8 mouse cellular contexts compared by ENCODE assay signal in the genomic region with DNA sequence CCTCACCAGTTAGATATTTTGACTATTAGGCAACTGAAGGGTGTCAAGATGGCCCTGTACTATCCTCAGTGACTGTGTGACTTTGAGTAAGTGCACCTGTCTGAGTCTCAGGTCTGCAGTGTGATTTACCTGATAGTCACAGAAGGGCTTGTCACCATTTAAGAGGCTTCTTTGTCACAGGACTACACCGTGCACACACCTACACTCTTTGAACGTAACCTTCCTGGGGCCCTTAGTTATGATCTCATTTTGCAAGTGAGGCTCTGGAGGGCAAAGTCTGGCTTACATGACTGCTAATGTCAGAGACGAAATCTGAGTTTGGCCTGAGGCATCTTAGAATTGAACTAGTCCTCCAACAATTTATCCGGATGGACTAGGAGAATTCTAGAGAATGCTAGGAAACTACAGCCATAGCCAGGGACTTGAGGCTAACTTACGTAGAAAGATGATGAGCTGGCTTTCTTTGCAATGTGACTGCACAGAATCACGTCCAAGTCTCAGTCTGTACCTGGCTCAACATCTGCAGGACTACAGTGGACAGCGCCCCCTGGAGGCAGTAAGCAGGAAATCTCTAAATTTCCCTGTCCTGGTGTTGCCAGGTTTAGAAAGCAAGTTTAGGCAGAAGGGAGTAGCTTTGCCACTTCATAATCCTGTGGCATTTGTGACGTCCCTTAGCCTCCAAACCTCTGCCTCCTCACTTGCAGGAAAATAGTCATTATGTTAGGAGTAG. TPM values are rescaled to one million over a fixed set of nuclear protein-coding genes. Genes with fewer than 3 reads are reported as not detected.
A peak's percentile ranks its signal among the peaks of the same experiment; 100 is the strongest.
DNase-seq lines count a peak whose midpoint lies in the region; ATAC-seq and TF ChIP-seq lines count a peak whose summit lies in the region.

No protein-coding gene starts in this region.

- no peak overlapping the region for H3K4me2 ChIP-seq in intestine, embryonic 14.5 days (ENCODE audit: low read length)
- H3K4me2 ChIP-seq in liver, embryonic 14.5 days (ENCODE audit: low read depth): no peak overlapping the region

- no peaks in the 10 kb centered on the region for H3K9me3 ChIP-seq in intestine, embryonic 14.5 days (ENCODE audit: control insufficient read depth, low read length)
- H3K9me3 ChIP-seq in liver, embryonic 14.5 days (ENCODE audit: control insufficient read depth, low read length): no peaks in the 10 kb centered on the region

- no peaks in the 10 kb centered on the region for H3K4me1 ChIP-seq in cerebellum, adult 2 months (ENCODE audit: control insufficient read depth, insufficient read depth, low read length)
- 0 out of 2 replicates have a peak, but pooled peaks cover 5% of the 10 kb centered on the region for H3K4me1 ChIP-seq in intestine, embryonic 14.5 days (replicated peaks; ENCODE audit: control insufficient read depth, insufficient read depth, low read length)
- no peaks in the 10 kb centered on the region for H3K4me1 ChIP-seq in liver, embryonic 14.5 days (replicated peaks; ENCODE audit: control insufficient read depth in 2 of 2, insufficient read depth in 2 of 2, low read length in 1 of 2)
- H3K4me1 ChIP-seq in spleen, adult 2 months (ENCODE audit: control insufficient read depth, insufficient read depth, insufficient read length): no peaks in the 10 kb centered on the region; the same call in 1 of the 2 replicates

- peak in 1 of 2 experiments; percentile 11 for DNase-seq in cerebellum, adult 2 months
- DNase-seq in spleen, adult 12 weeks (ENCODE audit: low spot score): peak; percentile 6
- no peak for DNase-seq in spleen, postnatal 36 days (ENCODE audit: low spot score in 2 of 2)
- peak; percentile 70 for DNase-seq in embryo, embryonic 10.5 days (ENCODE audit: low spot score)
- peak; percentile 70 for DNase-seq in intestine, embryonic 14.5 days (ENCODE audit: low spot score)
- DNase-seq in liver, embryonic 14.5 days (ENCODE audit: low read depth in 3 of 3, low spot score in 3 of 3): peak; percentile 3 to 22 (median 7)
- peak in 1 of 2 experiments; percentile 19 for DNase-seq in spleen, adult 2 months (ENCODE audit: low read depth in 1 of 2, low spot score in 2 of 2)

- no peak overlapping the region for H3K27ac ChIP-seq in cerebellum, adult 2 months (ENCODE audit: insufficient read depth, low read length)
- no peak overlapping the region for H3K27ac ChIP-seq in intestine, embryonic 14.5 days (ENCODE audit: low read depth)
- no peak overlapping the region for H3K27ac ChIP-seq in liver, embryonic 14.5 days
- H3K27ac ChIP-seq in spleen, adult 2 months (ENCODE audit: insufficient read depth, low read length): no peak overlapping the region

- TF ChIP-seq POLR2A in cerebellum, adult 2 months (IDR thresholded peaks at IDR 0.05; ENCODE audit: borderline replicate concordance, insufficient read depth, low read length): no peak
- no peak for TF ChIP-seq POLR2A in spleen, adult 2 months (IDR thresholded peaks at IDR 0.05; ENCODE audit: low read depth, low read length)

- ATAC-seq in cerebellum, adult (ENCODE audit: insufficient number of reproducible peaks, low FRiP score, low TSS enrichment): no peak
- no peak for ATAC-seq in intestine, embryonic 14.5 days (replicated peaks; ENCODE audit: low FRiP score, low TSS enrichment, low read depth)
- no peak for ATAC-seq in liver, embryonic 14.5 days (ENCODE audit: insufficient read depth)

- WGBS in cerebellum, adult 2 months: 62% methylated on average over 8 of the region's 8 CpGs
- 38% methylated on average over 8 of the region's 8 CpGs for WGBS in intestine, embryonic 14.5 days
- 27% methylated on average over 8 of the region's 8 CpGs for WGBS in liver, embryonic 14.5 days (ENCODE audit: insufficient replicate concordance)
- WGBS in spleen, adult 2 months: 44% methylated on average over 8 of the region's 8 CpGs

- H3K9ac ChIP-seq in intestine, embryonic 14.5 days (ENCODE audit: low read length): no peak overlapping the region
- H3K9ac ChIP-seq in liver, embryonic 14.5 days (replicated peaks): no peak overlapping the region

- no peak for TF ChIP-seq EP300 in liver, embryonic 14.5 days (IDR thresholded peaks at IDR 0.05; ENCODE audit: low read depth)

- no peaks in the 10 kb centered on the region for H3K36me3 ChIP-seq in intestine, embryonic 14.5 days (ENCODE audit: control insufficient read depth, insufficient read depth, low read length)
- no peaks in the 10 kb centered on the region for H3K36me3 ChIP-seq in liver, embryonic 14.5 days (replicated peaks; ENCODE audit: control insufficient read depth, insufficient read depth, low read depth)
- H3K36me3 ChIP-seq in spleen, adult 2 months (ENCODE audit: control insufficient read depth, insufficient read depth, low read length): no peaks in the 10 kb centered on the region

- no peak overlapping the region for H3K4me3 ChIP-seq in cerebellum, adult 2 months (replicated peaks; ENCODE audit: insufficient read depth, low read depth, low read length)
- no peak overlapping the region for H3K4me3 ChIP-seq in intestine, embryonic 14.5 days (ENCODE audit: low read depth, low read length)
- H3K4me3 ChIP-seq in liver, embryonic 14.5 days (ENCODE audit: insufficient read depth in 1 of 2, low read depth in 2 of 2, low read length in 2 of 2): no peak overlapping the region
- H3K4me3 ChIP-seq in spleen, adult 2 months (ENCODE audit: extremely low read depth, insufficient read depth, insufficient read length): no peak overlapping the region

- peak; percentile 66 for TF ChIP-seq CTCF in cerebellum, adult 2 months (IDR thresholded peaks at IDR 0.05; ENCODE audit: borderline replicate concordance, insufficient read depth, low read depth, low read length)
- TF ChIP-seq CTCF in liver, embryonic 14.5 days (IDR thresholded peaks at IDR 0.05; ENCODE audit: low read depth): peak; percentile 92
- TF ChIP-seq CTCF in spleen, adult 2 months (IDR thresholded peaks at IDR 0.05; ENCODE audit: extremely low read depth, insufficient read depth, insufficient read length, insufficient replicate concordance): peak; percentile 70; the same call in 1 of the 2 replicates

- peaks cover 4% of the 10 kb centered on the region; the same call in 1 of the 2 replicates for H3K27me3 ChIP-seq in cerebellum, adult 2 months (ENCODE audit: control insufficient read depth, insufficient read depth, low read length)
- H3K27me3 ChIP-seq in intestine, embryonic 14.5 days (replicated peaks; ENCODE audit: control insufficient read depth, insufficient read depth, low read length): peaks cover 36% of the 10 kb centered on the region
- H3K27me3 ChIP-seq in liver, embryonic 14.5 days (ENCODE audit: control insufficient read depth, insufficient read depth, low read length): peaks cover 33% of the 10 kb centered on the region
- peaks cover 10% of the 10 kb centered on the region for H3K27me3 ChIP-seq in spleen, adult 2 months (ENCODE audit: control insufficient read depth, insufficient read depth, low read length)

RNA-seq across cellular contexts. Expression of a gene that starts 2.3 kb away (rescaled TPM):
- 0.63 and 0.65 TPM in 2 replicates for polyA plus RNA-seq in cerebellum, adult 2 months (2012; rRNA removed)
- polyA plus RNA-seq in intestine, embryonic 14.5 days (2014; fragmentation: Nextera tagmentation; extraction: Ambion mirVana): 1.2 TPM in 2 replicates
- polyA plus RNA-seq in liver, embryonic 14.5 days (2012; rRNA removed): 0.02 TPM in 2 replicates
- polyA plus RNA-seq in liver, embryonic 14.5 days (2014; fragmentation: Nextera tagmentation; extraction: Ambion mirVana): 0.04 TPM in 1 of 2 replicates, not detected in the other
- polyA plus RNA-seq in spleen, adult 2 months (2012; rRNA removed): 1.2 and 1.3 TPM in 2 replicates

Comparison
In these comparisons a context has a peak if more than half of its experiments do, and no peak if none do; other contexts are left out.
1. DNase-seq: peak in spleen, adult 12 weeks (single experiment), embryo, embryonic 10.5 days (single experiment), intestine, embryonic 14.5 days (single experiment) and liver, embryonic 14.5 days (3 of 3); none in spleen, postnatal 36 days (0 of 2).
2. Peak in every context shown above with its lines, with median percentiles within 50 percentile points of each other: CTCF ChIP-seq.